Comparison of ENCODE assay signal across 9 mouse cellular contexts in the genomic region with DNA sequence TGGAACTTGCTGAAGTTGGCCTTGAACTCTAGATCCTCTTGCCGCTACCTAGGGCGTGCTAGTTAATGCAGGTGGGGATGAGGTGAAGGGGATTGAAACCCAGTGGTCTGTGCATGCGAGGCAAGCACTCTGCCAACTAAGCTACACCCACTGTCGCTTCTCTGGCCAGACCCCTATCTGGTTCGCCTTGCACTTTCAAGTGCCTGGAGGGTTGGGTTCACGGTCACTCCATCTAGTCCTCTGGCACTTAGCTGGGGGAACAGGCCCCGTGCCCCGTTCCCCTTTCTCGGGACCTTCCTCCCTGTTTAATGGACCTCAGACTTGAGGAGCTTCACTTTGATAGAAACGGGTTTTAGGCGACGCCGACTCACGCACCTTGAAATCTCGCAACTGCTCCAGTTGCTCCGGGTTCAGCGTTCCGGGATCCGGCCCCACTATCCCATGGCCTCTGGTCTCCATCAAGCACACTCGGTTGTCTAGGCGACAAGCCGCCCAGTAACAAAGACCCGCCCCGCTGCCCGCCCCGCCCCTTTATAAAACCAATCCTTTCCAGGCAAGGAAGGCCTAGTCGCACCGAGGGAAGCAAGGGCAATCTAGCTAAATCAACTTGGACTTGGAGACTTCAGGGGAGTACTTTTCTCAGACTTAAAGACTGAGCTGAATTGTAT. TPM values are rescaled to one million over a fixed set of nuclear protein-coding genes. Genes with fewer than 3 reads are reported as not detected.
DNase-seq lines count a peak whose midpoint lies in the region; ATAC-seq and TF ChIP-seq lines count a peak whose summit lies in the region.
"Had no signal": no experiment of that assay in that cellular context is flagged by ENCODE, and none has a peak within 500 bp of the region (broad histone marks: within the 10 kb centered on the region; RNA-seq: fewer than 3 reads in every experiment).

No protein-coding gene starts in this region.

- no peak for TF ChIP-seq CTCF in testis, adult 2 months (IDR thresholded peaks at IDR 0.05; ENCODE audit: control insufficient read depth, insufficient read depth, insufficient replicate concordance, low read depth, low read length)
- TF ChIP-seq CTCF in forebrain, postnatal 0 days (IDR thresholded peaks at IDR 0.05; ENCODE audit: low read depth), result no peak
- no peak for TF ChIP-seq CTCF in hindbrain, postnatal 0 days (IDR thresholded peaks at IDR 0.05; ENCODE audit: low read depth)

- H3K4me2 ChIP-seq in forebrain, postnatal 0 days (ENCODE audit: low read depth), result peak overlapping the region; percentile 47
- peak overlapping the region; percentile 49 for H3K4me2 ChIP-seq in hindbrain, postnatal 0 days (ENCODE audit: low read depth, low read length)
- H3K4me2 ChIP-seq in liver, embryonic 16.5 days (ENCODE audit: low read depth, low read length), result no peak overlapping the region
- peak overlapping the region; percentile 58 for H3K4me2 ChIP-seq in neural tube, embryonic 15.5 days

- H3K27ac ChIP-seq in testis, adult 2 months (ENCODE audit: control insufficient read depth, insufficient read depth, low read depth, low read length), result peak overlapping the region; percentile 65; the same call in 1 of the 2 replicates
- peak overlapping the region; percentile 67 for H3K27ac ChIP-seq in forebrain, postnatal 0 days (ENCODE audit: low read depth, low read length)
- H3K27ac ChIP-seq in hindbrain, postnatal 0 days, result peak overlapping the region; percentile 8; the same call in 1 of the 2 replicates
- no peak overlapping the region for H3K27ac ChIP-seq in liver, embryonic 16.5 days (ENCODE audit: low read length)
- H3K27ac ChIP-seq in neural tube, embryonic 15.5 days (replicated peaks), result peak overlapping the region; percentile 33; the same call in 1 of the 2 replicates
- H3K27ac ChIP-seq: liver, embryonic 14.5 days had no signal

- TF ChIP-seq POLR2A in testis, adult 2 months (IDR thresholded peaks at IDR 0.05; ENCODE audit: control insufficient read depth, low read depth, low read length), result no peak; the same call in 1 of the 2 replicates

- ATAC-seq in forebrain, postnatal 0 days, result peak; percentile 44; the same call in 1 of the 2 replicates
- peak; percentile 41; the same call in 1 of the 2 replicates for ATAC-seq in hindbrain, postnatal 0 days
- 0 out of 2 replicates have a peak, but pooled peaks have one; percentile 24 for ATAC-seq in liver, embryonic 16.5 days (ENCODE audit: low read depth)
- ATAC-seq in neural tube, embryonic 15.5 days (ENCODE audit: low FRiP score), result peak; percentile 32; the same call in 1 of the 2 replicates

- no peaks in the 10 kb centered on the region for H3K36me3 ChIP-seq in testis, adult 2 months (ENCODE audit: control insufficient read depth, insufficient read depth, low read length)
- H3K36me3 ChIP-seq in forebrain, postnatal 0 days (ENCODE audit: insufficient read depth), result no peaks in the 10 kb centered on the region
- no peaks in the 10 kb centered on the region for H3K36me3 ChIP-seq in hindbrain, postnatal 0 days (ENCODE audit: insufficient read depth, low read length)
- no peaks in the 10 kb centered on the region for H3K36me3 ChIP-seq in liver, embryonic 16.5 days (ENCODE audit: control insufficient read depth, insufficient read depth)
- H3K36me3 ChIP-seq in neural tube, embryonic 15.5 days, result no peaks in the 10 kb centered on the region

- H3K4me3 ChIP-seq in testis, adult 2 months (ENCODE audit: control insufficient read depth, low read depth, low read length), result peak overlapping the region; percentile 91
- H3K4me3 ChIP-seq in forebrain, postnatal 0 days (ENCODE audit: low read depth, low read length), result peak overlapping the region; percentile 5; the same call in 1 of the 2 replicates
- peak overlapping the region; percentile 24; the same call in 1 of the 2 replicates for H3K4me3 ChIP-seq in hindbrain, postnatal 0 days (ENCODE audit: low read length)
- H3K4me3 ChIP-seq in liver, embryonic 16.5 days (ENCODE audit: low read depth, low read length), result no peak overlapping the region
- H3K4me3 ChIP-seq in neural tube, embryonic 15.5 days (replicated peaks), result peak overlapping the region; percentile 32

- no peaks in the 10 kb centered on the region for H3K27me3 ChIP-seq in testis, adult 2 months (ENCODE audit: control insufficient read depth, insufficient read depth, low read length)
- no peaks in the 10 kb centered on the region for H3K27me3 ChIP-seq in forebrain, postnatal 0 days (ENCODE audit: insufficient read depth, low read length)
- no peaks in the 10 kb centered on the region for H3K27me3 ChIP-seq in hindbrain, postnatal 0 days (ENCODE audit: insufficient read depth, low read length)
- peaks cover 5% of the 10 kb centered on the region for H3K27me3 ChIP-seq in liver, embryonic 16.5 days (ENCODE audit: control insufficient read depth, insufficient read depth, low read depth, low read length)
- H3K27me3 ChIP-seq in neural tube, embryonic 15.5 days (replicated peaks), result no peaks in the 10 kb centered on the region

- no peak overlapping the region for H3K9ac ChIP-seq in forebrain, postnatal 0 days
- no peak overlapping the region for H3K9ac ChIP-seq in hindbrain, postnatal 0 days (replicated peaks; ENCODE audit: low read length)
- H3K9ac ChIP-seq in liver, embryonic 16.5 days (ENCODE audit: low read depth, low read length), result no peak overlapping the region
- 0 out of 2 replicates have a peak overlapping the region, but pooled peaks have one; percentile 23 for H3K9ac ChIP-seq in neural tube, embryonic 15.5 days (replicated peaks)
- H3K9ac ChIP-seq: liver, embryonic 14.5 days had no signal

- H3K9me3 ChIP-seq in forebrain, postnatal 0 days (ENCODE audit: low read length), result no peaks in the 10 kb centered on the region
- H3K9me3 ChIP-seq in hindbrain, postnatal 0 days (ENCODE audit: low read length), result no peaks in the 10 kb centered on the region
- no peaks in the 10 kb centered on the region for H3K9me3 ChIP-seq in liver, embryonic 16.5 days (replicated peaks; ENCODE audit: control insufficient read depth, low read length)
- no peaks in the 10 kb centered on the region for H3K9me3 ChIP-seq in neural tube, embryonic 15.5 days (replicated peaks)

- DNase-seq in testis, postnatal 10 days (ENCODE audit: low spot score), result no peak
- no peak for DNase-seq in forebrain, postnatal 0 days
- DNase-seq in hindbrain, postnatal 0 days (ENCODE audit: low spot score), result peak; percentile 60
- DNase-seq in cerebellum, adult 18-20 months, result no peak
- no peak for DNase-seq in frontal cortex, postnatal 25 days (ENCODE audit: low spot score in 2 of 2)

- peaks cover 7% of the 10 kb centered on the region for H3K4me1 ChIP-seq in testis, adult 2 months (ENCODE audit: control insufficient read depth, insufficient read depth, low read length)
- H3K4me1 ChIP-seq in forebrain, postnatal 0 days (ENCODE audit: insufficient read depth), result peaks cover 23% of the 10 kb centered on the region
- peaks cover 8% of the 10 kb centered on the region; the same call in 1 of the 2 replicates for H3K4me1 ChIP-seq in hindbrain, postnatal 0 days (ENCODE audit: insufficient read depth, low read length)
- H3K4me1 ChIP-seq in liver, embryonic 16.5 days (ENCODE audit: control insufficient read depth, low read depth, low read length), result no peaks in the 10 kb centered on the region; the same call in 1 of the 2 replicates
- peaks cover 29% of the 10 kb centered on the region for H3K4me1 ChIP-seq in neural tube, embryonic 15.5 days

- 13% methylated on average over 28 of the region's 28 CpGs for WGBS in forebrain, postnatal 0 days
- 12% methylated on average over 28 of the region's 28 CpGs for WGBS in hindbrain, postnatal 0 days
- 20% methylated on average over 28 of the region's 28 CpGs for WGBS in liver, embryonic 16.5 days (ENCODE audit: insufficient replicate concordance)
- 10% methylated on average over 28 of the region's 28 CpGs for WGBS in neural tube, embryonic 15.5 days

RNA-seq across cellular contexts. Expression of a gene that starts 5.5 kb away (rescaled TPM):
- polyA plus RNA-seq in testis, adult 2 months (2012; rRNA removed), result 243 and 256 TPM in 2 replicates
- total RNA-seq in forebrain, postnatal 0 days (2014; rRNA removed), result 223 and 278 TPM in 2 replicates
- polyA plus RNA-seq in forebrain, postnatal 0 days (2015; fragmentation: Nextera tagmentation; extraction: Ambion mirVana), result 247 and 295 TPM in 2 replicates
- 156 and 184 TPM in 2 replicates for total RNA-seq in hindbrain, postnatal 0 days (2014; rRNA removed)
- 158 and 171 TPM in 2 replicates for polyA plus RNA-seq in hindbrain, postnatal 0 days (2015; fragmentation: Nextera tagmentation; extraction: Ambion mirVana)
- polyA plus RNA-seq in liver, embryonic 16.5 days (2015; fragmentation: Nextera tagmentation; extraction: Ambion mirVana), result 0.18 and 0.33 TPM in 2 replicates
- polyA plus RNA-seq in neural tube, embryonic 15.5 days (2015; fragmentation: Nextera tagmentation; extraction: Ambion mirVana), result 157 and 210 TPM in 2 replicates

RNA-seq across cellular contexts. Expression of a gene that starts 7.6 kb away (rescaled TPM):
- 107 and 109 TPM in 2 replicates for polyA plus RNA-seq in testis, adult 2 months (2012; rRNA removed)
- 7.3 and 14.2 TPM in 2 replicates for total RNA-seq in forebrain, postnatal 0 days (2014; rRNA removed)
- 24.7 and 27.1 TPM in 2 replicates for polyA plus RNA-seq in forebrain, postnatal 0 days (2015; fragmentation: Nextera tagmentation; extraction: Ambion mirVana)
- 2.3 and 4.1 TPM in 2 replicates for total RNA-seq in hindbrain, postnatal 0 days (2014; rRNA removed)
- 15.7 and 18.3 TPM in 2 replicates for polyA plus RNA-seq in hindbrain, postnatal 0 days (2015; fragmentation: Nextera tagmentation; extraction: Ambion mirVana)
- polyA plus RNA-seq in liver, embryonic 16.5 days (2015; fragmentation: Nextera tagmentation; extraction: Ambion mirVana), result 0.24 and 0.36 TPM in 2 replicates
- polyA plus RNA-seq in neural tube, embryonic 15.5 days (2015; fragmentation: Nextera tagmentation; extraction: Ambion mirVana), result 14.1 and 16.1 TPM in 2 replicates
- polyA plus RNA-seq: liver, embryonic 14.5 days had no signal

RNA-seq across cellular contexts. Expression of a gene that starts 28.9 kb away (rescaled TPM):
- polyA plus RNA-seq in testis, adult 2 months (2012; rRNA removed), result 2,779 and 3,078 TPM in 2 replicates
- not detected in 2 replicates for total RNA-seq in forebrain, postnatal 0 days (2014; rRNA removed)
- polyA plus RNA-seq in forebrain, postnatal 0 days (2015; fragmentation: Nextera tagmentation; extraction: Ambion mirVana), result 0.34 and 0.85 TPM in 2 replicates
- total RNA-seq in hindbrain, postnatal 0 days (2014; rRNA removed), result not detected in 2 replicates
- 0.60 and 1.2 TPM in 2 replicates for polyA plus RNA-seq in hindbrain, postnatal 0 days (2015; fragmentation: Nextera tagmentation; extraction: Ambion mirVana)
- polyA plus RNA-seq in liver, embryonic 16.5 days (2015; fragmentation: Nextera tagmentation; extraction: Ambion mirVana), result 0.26 and 0.32 TPM in 2 replicates
- polyA plus RNA-seq in neural tube, embryonic 15.5 days (2015; fragmentation: Nextera tagmentation; extraction: Ambion mirVana), result 0.78 and 0.97 TPM in 2 replicates

RNA-seq across cellular contexts. Expression of a gene that starts 29.5 kb away (rescaled TPM):
- 16.8 and 17.1 TPM in 2 replicates for polyA plus RNA-seq in testis, adult 2 months (2012; rRNA removed)
- total RNA-seq in forebrain, postnatal 0 days (2014; rRNA removed), result 66.4 and 71.6 TPM in 2 replicates
- 51.9 and 56.7 TPM in 2 replicates for polyA plus RNA-seq in forebrain, postnatal 0 days (2015; fragmentation: Nextera tagmentation; extraction: Ambion mirVana)
- total RNA-seq in hindbrain, postnatal 0 days (2014; rRNA removed), result 45.8 and 49.2 TPM in 2 replicates
- 61.7 and 63.8 TPM in 2 replicates for polyA plus RNA-seq in hindbrain, postnatal 0 days (2015; fragmentation: Nextera tagmentation; extraction: Ambion mirVana)
- 33.5 and 33.8 TPM in 2 replicates for polyA plus RNA-seq in liver, embryonic 16.5 days (2015; fragmentation: Nextera tagmentation; extraction: Ambion mirVana)
- polyA plus RNA-seq in neural tube, embryonic 15.5 days (2015; fragmentation: Nextera tagmentation; extraction: Ambion mirVana), result 61.8 and 63.3 TPM in 2 replicates

RNA-seq across cellular contexts. Expression of a gene that starts 59.5 kb away (rescaled TPM):
- polyA plus RNA-seq in testis, adult 2 months (2012; rRNA removed), result 5.5 and 8.9 TPM in 2 replicates
- total RNA-seq in forebrain, postnatal 0 days (2014; rRNA removed), result 9.8 and 13.6 TPM in 2 replicates
- 43.8 and 49.2 TPM in 2 replicates for polyA plus RNA-seq in forebrain, postnatal 0 days (2015; fragmentation: Nextera tagmentation; extraction: Ambion mirVana)
- total RNA-seq in hindbrain, postnatal 0 days (2014; rRNA removed), result 11.8 and 13.7 TPM in 2 replicates
- polyA plus RNA-seq in hindbrain, postnatal 0 days (2015; fragmentation: Nextera tagmentation; extraction: Ambion mirVana), result 46.8 and 48.6 TPM in 2 replicates
- 8.1 and 9.6 TPM in 2 replicates for polyA plus RNA-seq in liver, embryonic 16.5 days (2015; fragmentation: Nextera tagmentation; extraction: Ambion mirVana)
- polyA plus RNA-seq in neural tube, embryonic 15.5 days (2015; fragmentation: Nextera tagmentation; extraction: Ambion mirVana), result 39.2 and 43.5 TPM in 2 replicates

Comparison
In these comparisons a context has a peak if more than half of its experiments do, and no peak if none do; other contexts are left out.
1. RNA of a gene that starts 5.5 kb away (polyA plus RNA-seq): 247 to 295 TPM in forebrain, postnatal 0 days, 243 to 256 TPM in testis, adult 2 months, 157 to 210 TPM in neural tube, embryonic 15.5 days and 158 to 171 TPM in hindbrain, postnatal 0 days; 0.18 to 0.33 TPM in liver, embryonic 16.5 days; every median in the first group is over 100 times any median in the second.
2. RNA of a gene that starts 7.6 kb away (polyA plus RNA-seq): 107 to 109 TPM in testis, adult 2 months, 24.7 to 27.1 TPM in forebrain, postnatal 0 days, 15.7 to 18.3 TPM in hindbrain, postnatal 0 days and 14.1 to 16.1 TPM in neural tube, embryonic 15.5 days; 0.24 to 0.36 TPM in liver, embryonic 16.5 days; every median in the first group is over 10 times any median in the second.
3. RNA of a gene that starts 28.9 kb away (polyA plus RNA-seq): 2,779 to 3,078 TPM in testis, adult 2 months; 0.78 to 0.97 TPM in neural tube, embryonic 15.5 days, 0.34 to 0.85 TPM in forebrain, postnatal 0 days, 0.60 to 1.2 TPM in hindbrain, postnatal 0 days and 0.26 to 0.32 TPM in liver, embryonic 16.5 days; every median in the first group is over 1,000 times any median in the second.
4. Peak in every context shown above with its lines, with median percentiles within 50 percentile points of each other: ATAC-seq.